Mouse (Mus musculus): Measurements from ENCODE around the gene Rrn3. TPM values are rescaled to one million over a fixed set of nuclear protein-coding genes. Genes with fewer than 3 reads are reported as not detected.
"Not testable (repeated sequence)": the region's sequence is repeated elsewhere in the genome, so short reads cannot be mapped to it uniquely, and the experiment has no call there.

The Rrn3 gene
- total RNA-seq (2021), result 10 to 100 TPM; 37.5 to 38.3 TPM

DNA sequence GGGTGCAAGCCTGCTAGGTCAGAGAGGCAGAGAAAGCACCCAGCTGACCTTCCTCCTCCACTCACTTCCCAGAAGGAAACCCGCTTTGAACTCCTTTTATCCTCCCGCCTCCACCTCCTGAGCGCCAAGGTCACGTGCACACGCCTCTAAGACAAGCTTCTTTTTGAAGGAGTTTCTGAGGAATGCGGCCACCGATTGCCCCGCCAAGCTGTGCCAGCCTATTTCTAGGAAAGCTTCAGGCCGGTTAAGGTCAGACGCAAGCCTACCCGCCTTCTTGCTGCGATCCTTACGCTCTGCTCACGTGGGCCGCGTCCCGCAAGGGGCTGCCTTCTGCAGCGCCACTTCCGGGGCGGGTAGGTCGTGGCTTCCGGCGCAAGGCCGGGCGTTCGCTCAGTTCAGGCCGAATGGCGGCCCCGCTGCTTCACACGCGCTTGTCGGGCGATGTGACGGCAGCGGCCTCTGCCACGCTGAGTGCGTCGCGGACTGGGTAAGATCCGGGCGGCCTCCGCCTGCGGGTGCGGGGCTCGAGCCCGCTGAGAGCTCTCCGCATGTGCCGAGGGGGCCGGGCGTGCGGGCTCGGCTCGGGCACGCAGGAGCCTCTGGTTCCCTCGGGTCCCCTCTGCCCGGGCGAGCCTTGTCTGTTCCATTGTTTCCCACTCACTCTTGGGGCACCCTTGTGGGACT, at the start of gene Rrn3:
Gene Rrn3 (plus strand): TSS at position 356 of the 684 bp plus-strand sequence.
- DNase-seq (ENCODE audit: low spot score), result peak; percentile 81
- intact Hi-C loops (cut with DNase I), result loop anchor here (2.0 kb wide), 1 partner anchor 38 kb away; the partner anchor contains the start of gene Ntan1

DNA sequence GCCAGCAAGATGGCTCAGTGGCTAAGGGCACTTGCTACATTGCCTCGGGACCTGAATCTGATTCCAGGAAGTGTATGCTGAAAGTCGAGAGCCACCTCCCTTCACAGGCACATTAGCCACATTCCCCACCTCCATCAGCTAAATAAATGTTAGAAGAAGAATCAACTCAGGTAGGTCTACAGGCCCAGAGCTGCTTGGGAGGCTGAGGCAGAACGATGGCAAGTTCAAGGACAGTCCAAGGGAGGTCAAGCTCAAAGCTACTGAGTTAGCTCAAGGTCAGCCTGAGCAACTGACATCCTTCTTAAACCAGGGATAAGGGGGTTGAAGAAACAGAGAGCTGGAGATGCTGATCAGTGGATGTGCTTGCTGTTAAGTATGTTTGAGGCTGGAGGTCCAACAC, 47.7 kb upstream of the Rrn3 start:
- intact Hi-C loops (cut with DNase I), result loop anchor here (5.0 to 10.0 kb wide), 3 partner anchors 200 to 618 kb away; no protein-coding TSS in a partner anchor
- no peak for DNase-seq (ENCODE audit: low spot score)

DNA sequence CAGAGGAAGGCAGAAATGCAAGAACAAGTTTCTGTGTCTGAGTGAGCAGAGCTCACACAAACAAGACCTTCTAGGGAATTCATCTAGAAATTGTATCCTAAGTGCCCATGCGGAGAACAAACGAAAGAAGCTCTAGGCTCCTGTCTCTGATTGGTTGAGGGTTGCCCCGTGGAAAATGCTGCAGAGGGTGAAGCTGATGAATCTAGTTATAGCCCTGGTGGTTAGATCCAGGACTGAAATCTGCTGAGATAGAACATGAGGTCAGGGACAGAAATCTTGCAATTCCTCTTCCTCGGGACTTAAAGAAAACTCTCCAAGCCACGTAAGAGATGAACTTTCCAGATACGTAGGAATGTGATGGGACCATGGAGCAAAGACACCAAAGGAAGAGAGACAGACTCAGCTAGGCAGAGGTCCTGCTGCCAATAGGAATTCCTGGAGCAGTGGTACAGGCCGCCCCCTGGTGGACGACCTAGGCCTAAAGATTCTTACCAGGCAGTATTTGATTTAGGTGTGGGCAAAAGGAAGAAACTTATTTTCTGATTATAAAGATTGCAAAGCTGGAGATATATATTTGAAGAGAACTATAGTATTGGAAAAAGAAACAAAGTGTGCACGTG, 46.9 kb upstream of the Rrn3 start:
- peak; percentile 16 for DNase-seq (ENCODE audit: low spot score)
- intact Hi-C loops (cut with DNase I), result loop anchor here (5.0 to 10.0 kb wide), 3 partner anchors 201 to 619 kb away; no protein-coding TSS in a partner anchor

DNA sequence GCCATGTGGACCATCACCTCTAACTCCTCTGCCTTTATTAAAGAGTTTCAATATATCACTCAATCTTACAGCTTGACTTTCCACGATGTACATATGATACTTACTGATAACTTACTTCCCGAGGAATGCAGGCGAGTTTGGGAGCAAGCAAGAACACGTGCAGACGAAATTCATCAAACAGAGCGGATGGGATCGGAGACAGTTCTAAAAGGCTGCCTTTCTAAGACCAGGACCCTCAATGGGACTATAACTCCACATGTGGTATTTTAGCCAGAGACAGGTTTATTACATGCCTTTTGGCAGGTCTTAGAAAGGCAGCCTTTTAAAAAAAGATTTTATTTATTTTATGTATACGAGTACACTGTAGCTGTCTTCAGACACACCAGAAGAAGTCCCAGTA, 44.5 kb upstream of the Rrn3 start:
- DNase-seq (ENCODE audit: low spot score), result no peak
- intact Hi-C loops (cut with DNase I), result loop anchor here (10.0 kb wide), 2 partner anchors 291 to 621 kb away; no protein-coding TSS in a partner anchor

DNA sequence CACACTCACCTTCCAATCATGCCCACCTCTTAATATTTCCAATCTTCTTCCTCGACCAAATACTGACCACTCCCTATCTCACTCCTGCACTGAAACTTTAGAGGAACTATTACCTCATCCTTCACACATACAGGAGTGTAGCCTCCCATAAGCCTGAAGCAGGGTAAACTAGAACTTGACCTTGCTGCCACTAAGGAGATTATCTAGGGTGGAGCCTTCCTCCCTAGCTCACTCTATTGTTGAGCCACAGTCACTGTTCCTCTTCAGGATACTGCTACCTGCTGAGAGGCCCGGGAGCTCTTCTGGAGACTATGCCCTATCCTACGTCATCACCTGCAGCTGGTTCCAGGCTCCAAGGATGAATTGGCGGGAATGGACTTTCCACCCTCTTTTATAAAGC, 41.5 kb upstream of the Rrn3 start:
- DNase-seq (ENCODE audit: low spot score), result not testable (repeated sequence)
- intact Hi-C loops (cut with DNase I), result loop anchor here (10.0 kb wide), 2 partner anchors 294 to 624 kb away; no protein-coding TSS in a partner anchor

DNA sequence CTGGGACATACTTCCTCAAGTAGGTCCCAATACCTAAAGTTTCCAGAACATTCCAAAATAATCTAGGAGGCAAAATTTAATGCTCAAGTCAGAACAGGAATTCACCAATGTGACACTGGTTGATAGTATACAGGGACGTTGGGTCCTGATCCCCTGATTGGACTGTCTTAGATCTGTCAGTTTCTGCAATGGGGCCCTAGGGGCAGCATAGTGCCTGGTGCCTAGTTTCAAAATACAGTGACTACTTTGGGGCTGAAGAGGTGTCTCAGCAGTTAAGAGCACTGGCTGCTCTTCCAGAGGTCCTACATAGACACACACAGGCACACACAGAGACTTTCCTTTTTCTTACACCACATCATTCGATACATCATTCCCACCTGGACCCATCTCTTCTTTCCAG, 39.7 kb upstream of the Rrn3 start:
- intact Hi-C loops (cut with DNase I), result no loop called here
- no peak for DNase-seq (ENCODE audit: low spot score)

DNA sequence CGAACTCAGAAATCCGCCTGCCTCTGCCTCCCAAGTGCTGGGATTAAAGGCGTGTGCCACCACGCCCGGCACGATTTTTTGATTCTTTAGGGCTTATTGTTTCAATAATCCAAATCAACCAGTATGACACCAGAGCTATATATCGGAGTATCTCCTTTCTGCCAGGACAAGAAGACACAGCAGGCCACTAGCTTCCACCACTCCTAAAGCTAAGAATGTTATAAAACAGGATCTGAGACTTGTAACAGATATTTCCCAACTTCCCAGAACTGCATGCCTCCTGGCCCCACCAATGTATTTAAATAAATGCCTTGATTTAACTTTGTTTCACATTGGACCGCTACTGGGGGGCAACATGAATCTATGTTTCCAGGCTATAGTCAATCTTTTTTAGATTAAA, 32.8 kb upstream of the Rrn3 start:
- no peak for DNase-seq (ENCODE audit: low spot score)
- intact Hi-C loops (cut with DNase I), result no loop called here

DNA sequence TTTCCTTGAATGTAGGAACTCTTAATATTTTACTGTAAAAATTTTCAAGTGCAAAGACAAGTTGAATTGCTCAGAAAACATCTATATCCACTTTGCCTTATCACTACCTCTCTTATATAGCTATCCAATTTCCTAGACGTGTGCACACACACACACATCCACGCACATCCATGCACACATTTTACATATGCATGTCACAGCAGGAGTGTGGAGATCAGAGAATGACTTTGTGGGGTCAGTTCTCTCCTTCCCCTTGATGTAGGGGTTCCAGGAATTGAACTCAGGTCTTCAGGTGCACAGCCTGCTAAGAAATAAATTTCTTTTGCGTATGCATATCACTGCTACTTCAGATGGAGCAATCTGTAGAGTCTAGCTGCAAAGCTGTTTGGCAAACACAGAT, 32.4 kb upstream of the Rrn3 start:
- intact Hi-C loops (cut with DNase I), result no loop called here

DNA sequence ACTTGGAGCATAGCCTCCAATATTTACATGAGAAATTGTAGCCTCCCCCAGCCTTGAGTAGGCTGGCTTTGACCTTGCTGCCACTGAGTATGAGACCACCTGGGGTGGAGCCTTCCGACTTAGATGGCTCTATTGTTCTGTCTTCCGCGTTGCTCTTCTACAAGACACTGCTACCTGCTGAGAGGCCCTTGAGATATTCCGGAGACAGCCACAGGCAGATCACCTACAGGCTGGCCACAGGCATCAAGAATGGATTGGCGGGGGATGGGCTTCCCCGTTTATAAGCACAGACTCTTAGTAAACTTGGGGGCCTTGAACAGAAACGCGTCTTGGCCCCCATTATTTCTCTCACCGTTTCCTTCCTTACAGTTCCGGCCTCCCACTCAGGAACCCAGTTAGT, 31.7 kb upstream of the Rrn3 start:
- intact Hi-C loops (cut with DNase I); DNase-seq (ENCODE audit: low spot score): not testable (repeated sequence)

More for the DNA sequence above, 32.4 kb upstream of the Rrn3 start:
- DNase-seq (ENCODE audit: low spot score), result no peak

DNA sequence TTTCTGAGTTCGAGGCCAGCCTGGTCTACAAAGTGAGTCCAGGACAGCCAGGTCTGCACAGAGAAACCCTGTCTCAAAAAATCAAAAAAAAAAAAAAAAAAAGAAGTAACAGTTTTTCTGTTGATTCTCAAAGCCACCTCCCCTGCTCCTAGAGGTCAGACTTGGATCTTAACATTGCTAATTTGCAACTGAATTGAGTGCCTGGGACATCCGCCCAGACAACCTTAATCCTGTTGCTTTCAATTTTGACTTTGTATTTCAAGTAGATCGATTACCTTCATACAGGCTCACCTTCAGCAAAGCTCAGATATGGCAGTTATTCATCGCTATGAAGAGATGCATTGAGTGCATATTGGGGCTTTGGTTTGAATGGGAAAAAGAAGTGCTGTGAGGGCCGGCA, 31.2 kb upstream of the Rrn3 start:
- DNase-seq (ENCODE audit: low spot score), result no peak
- intact Hi-C loops (cut with DNase I), result no loop called here

DNA sequence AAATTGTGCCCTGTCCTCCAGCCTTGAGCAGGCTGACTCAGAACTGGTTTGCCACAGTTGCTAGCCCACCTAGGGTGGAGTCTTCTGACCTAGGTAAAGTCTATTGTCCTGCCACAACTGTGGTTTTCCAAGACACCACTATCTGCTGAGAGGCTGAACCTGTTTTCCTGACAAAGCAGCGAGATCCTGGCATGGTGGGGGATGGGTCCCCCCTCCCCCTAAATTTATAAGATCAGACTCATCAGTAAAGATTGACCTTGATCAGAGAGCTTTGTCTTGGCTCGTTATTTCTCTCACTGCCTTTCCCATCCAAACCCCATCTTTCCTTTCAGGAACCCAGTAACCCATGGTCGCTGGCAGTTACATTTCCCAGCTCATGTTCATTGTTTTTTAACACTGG, 30.5 kb upstream of the Rrn3 start:
- intact Hi-C loops (cut with DNase I), result no loop called here
- no peak for DNase-seq (ENCODE audit: low spot score)

DNA sequence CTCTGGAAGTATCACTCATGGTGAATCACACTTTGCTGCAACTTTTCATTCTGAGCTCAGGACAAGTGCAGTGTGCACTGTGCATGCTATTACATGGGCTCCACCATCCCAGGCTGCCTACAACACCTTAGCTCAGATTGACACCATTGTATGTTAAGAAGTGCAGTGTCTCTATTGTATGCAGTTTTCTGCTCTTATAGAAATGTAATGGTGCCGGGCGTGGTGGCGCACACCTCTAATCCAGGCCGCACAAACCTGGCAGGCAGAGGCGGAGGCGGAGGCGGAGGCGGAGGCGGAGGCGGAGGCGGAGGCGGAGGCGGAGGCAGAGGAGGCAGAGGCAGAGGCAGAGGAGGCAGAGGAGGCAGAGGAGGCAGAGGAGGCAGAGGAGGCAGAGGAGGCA, 29.9 kb upstream of the Rrn3 start:
- intact Hi-C loops (cut with DNase I), result no loop called here
- no peak for DNase-seq (ENCODE audit: low spot score)

DNA sequence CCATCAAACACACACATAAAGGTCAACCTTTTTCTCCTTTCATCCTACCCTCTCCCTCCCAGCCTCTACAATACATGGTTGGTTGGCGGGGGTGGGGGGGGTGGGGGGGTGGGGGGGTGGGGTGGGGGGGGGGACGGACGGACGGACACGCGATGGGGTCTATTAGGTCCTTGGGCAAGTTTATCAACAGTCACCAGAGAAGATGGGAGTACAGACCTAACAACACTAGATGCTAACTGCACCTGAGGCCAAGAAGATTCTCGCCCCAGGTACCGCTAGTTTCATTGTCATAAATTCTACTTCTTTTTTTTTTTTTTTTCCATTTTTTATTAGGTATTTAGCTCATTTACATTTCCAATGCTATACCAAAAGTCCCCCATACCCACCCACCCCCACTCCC, 26.5 kb upstream of the Rrn3 start:
- no peak for DNase-seq (ENCODE audit: low spot score)
- intact Hi-C loops (cut with DNase I), result no loop called here

DNA sequence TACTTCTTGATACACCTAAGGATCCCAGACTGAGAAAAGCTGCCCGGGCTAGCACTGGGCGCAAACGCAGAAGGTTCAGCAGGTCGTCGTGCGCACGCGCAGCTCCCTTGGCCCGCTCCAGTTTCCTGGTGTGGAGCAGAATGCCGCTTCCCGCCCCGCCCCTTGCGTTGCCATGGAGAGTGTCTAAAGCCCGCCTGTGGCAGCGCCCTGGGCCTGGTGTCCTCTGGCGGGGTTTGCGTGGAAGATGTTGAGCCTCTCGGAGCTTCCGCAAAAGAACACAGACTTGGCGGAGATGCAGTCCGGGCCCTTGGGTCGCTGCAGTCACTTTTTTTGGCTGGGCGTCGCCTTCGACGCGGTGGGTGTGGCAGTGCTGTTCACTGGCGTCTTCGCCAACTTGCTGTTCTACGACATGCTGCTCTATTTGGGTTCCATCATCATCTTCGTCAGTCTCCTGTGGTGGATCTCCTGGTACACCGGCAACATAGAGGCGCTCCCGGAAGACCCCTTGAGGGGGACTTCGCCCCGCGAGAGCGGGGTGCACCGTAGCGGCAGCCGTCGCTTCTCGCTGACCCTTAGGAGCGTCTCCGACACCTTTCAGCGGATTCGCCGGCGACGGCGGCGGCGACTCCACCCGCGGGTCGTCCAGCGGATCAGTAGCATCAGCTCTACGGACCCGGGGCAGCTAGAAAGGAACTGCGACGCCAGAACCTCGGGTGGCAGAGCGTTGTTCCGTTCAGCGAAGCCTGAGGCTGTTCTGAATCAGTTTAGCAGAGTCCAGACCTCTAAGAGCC, 25.9 kb upstream of the Rrn3 start:
- DNase-seq (ENCODE audit: low spot score), result peak; percentile 91
- intact Hi-C loops (cut with DNase I), result no loop called here

DNA sequence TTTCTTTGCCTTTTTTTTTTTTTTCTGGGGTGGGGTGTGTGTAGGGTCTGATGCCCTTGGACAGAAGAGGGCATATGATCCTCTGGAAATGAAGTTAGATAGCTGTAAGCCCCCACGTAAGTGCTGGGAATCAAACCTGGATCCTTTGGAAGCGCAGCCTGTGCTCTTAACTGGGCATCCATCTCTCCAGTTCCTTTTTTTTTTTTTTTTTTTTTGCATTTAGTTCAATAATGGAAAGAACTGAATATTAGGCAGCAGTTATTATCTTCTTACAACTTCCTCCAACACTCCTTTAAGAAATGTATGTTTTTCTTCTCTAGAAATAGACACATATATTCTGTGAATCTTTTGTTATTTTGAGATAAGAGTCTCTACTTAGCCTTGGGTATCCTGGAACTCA, 22.7 kb upstream of the Rrn3 start:
- no peak for DNase-seq (ENCODE audit: low spot score)
- intact Hi-C loops (cut with DNase I), result no loop called here

DNA sequence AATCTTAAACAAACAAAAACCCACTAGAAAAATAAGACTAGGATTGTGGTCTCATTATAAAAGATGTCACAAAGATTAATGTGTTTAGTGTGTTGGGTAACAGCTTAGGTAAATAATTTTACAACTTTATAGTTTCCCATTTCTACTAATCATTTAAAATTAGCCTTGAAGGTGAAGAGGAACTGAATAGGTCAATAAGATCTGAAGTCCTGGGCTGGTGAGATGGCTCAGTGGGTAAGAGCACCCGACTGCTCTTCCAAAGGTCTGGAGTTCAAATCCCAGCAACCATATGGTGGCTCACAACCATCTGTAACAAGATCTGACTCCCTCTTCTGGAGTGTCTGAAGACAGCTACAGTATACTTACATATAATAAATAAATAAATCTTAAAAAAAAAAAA, 17.7 kb upstream of the Rrn3 start:
- DNase-seq (ENCODE audit: low spot score); intact Hi-C loops (cut with DNase I): not testable (repeated sequence)

DNA sequence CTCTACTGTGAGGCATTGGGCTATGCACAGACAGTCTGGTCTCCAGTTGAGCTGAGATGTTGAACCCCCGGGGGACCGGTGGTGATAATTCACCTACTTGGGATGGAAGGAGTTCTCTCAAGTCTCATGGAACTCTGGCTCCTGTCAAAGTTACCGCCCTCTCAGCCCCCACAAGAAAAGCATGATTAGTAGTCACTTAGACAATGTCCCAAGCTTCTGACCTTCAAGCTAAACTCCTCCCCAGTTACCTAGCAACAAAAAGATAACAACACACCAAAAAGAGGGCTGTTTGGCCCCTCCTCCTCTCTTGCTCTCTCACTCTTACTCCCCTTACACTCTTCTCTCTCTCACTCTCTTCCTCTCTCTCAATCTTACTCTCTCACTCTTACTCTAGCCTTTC, 16.0 kb upstream of the Rrn3 start:
- intact Hi-C loops (cut with DNase I), result no loop called here

DNA sequence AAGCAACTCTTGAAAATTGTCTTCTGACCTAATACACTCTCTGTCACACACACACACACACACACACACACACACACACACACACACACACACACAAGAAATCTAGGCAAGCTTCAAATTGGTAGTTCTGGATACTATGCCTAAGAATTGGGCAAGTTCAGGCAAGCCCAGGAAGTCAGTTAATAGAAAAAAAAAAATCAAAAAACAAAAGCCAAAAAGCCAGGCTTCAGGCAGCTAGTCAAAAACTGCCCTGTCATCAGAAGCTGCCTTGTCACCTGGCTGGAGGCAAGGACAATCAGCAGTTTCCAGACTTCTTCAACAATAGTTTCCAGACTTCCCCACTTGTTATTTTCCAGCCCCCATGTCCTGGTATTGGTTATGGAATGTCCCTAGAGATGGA, 14.1 kb upstream of the Rrn3 start:
- intact Hi-C loops (cut with DNase I), result no loop called here
- DNase-seq (ENCODE audit: low spot score), result no peak

More for the DNA sequence above, 16.0 kb upstream of the Rrn3 start:
- DNase-seq (ENCODE audit: low spot score), result no peak

DNA sequence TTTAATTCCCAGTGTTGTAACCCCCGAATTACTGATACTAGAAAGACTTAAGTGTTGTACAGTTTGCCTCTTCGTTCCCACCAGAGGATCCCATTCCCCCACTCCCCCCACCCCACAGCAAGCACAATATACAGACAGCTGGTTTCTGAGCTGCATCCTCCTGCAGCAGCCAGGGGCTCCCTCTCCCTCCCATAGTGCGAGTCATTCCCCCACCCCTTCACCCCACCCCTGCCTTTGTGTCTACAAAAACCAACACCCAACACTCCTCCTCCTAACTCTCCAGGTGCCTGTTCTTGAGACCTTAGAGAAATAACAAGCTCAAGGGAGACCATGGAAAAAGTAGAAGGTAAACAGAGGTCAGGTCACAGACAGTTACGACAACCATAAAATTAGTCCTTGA, 8.9 kb upstream of the Rrn3 start:
- intact Hi-C loops (cut with DNase I); DNase-seq (ENCODE audit: low spot score): not testable (repeated sequence)

DNA sequence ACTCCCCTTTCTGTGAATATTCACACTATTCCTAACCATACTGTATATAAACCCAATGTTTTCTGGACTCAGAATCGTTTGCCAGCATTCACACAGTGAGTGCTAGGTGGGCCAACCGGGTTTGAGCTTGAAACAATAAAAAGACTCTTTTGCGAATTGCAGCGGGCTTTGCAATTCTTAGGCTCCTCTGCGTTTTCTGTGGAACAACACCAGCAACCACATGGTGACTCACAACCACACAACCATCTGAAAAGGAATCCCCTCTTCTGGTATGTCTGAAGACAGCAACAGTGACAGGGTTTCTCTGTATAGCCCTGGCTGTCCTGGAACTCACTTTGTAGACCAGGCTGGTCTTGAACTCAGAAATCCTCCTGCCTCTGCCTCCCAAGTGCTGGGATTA, 8.5 kb upstream of the Rrn3 start:
- DNase-seq (ENCODE audit: low spot score); intact Hi-C loops (cut with DNase I): not testable (repeated sequence)

DNA sequence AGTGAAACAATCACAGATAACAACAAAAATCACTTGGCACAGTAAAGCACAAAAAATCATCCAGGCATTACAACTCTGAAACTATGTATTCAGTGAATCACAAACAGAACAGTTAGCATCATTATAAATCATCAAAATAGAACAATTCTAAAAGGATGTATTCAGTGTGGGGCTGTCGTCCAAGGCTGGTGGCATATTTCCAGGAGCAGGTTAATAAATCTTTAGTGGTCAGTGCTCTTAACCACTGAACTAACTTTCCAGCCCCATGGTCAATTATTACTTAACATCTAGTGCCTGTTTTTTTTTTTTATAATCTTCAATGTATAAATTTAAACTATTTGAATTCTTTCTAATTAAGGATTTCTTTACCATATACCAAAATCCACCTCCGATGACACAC, 6.5 kb upstream of the Rrn3 start:
- DNase-seq (ENCODE audit: low spot score); intact Hi-C loops (cut with DNase I): not testable (repeated sequence)

All from heart, postnatal 25 days (tissue).